Mouse (Mus musculus) stomach, embryonic 15.5 days (tissue): ENCODE measurements at regions not wholly inside any gene's neighbourhood (a gene's known extent, or its start where the extent isn't known, plus 50 kb on each side); places are given as distances from the start of the nearest gene placed in this dataset.

Experiments used
- ATAC-seq: fragments of 200-750 bp; cut with Nextera tagmentation; 2 replicates; pipeline ENCODE4 v1.8.0; 2017; ENCODE audit warnings: low read depth, moderate number of reproducible peaks, moderate TSS enrichment; ENCODE audit not compliant: insufficient read depth, low FRiP score
- H3K27ac ChIP-seq: fragments of 300-500 bp; sonication (generic); 2 replicates; pipeline ENCODE4 v1.5.1; 2015; ENCODE audit warnings: mild to moderate bottlenecking, inconsistent platforms
- H3K27me3 ChIP-seq: fragments of 300-500 bp; sonication (generic); replicated peaks from 2 replicates; pipeline ENCODE4 v1.6.1; 2015; ENCODE audit warnings: inconsistent platforms
- H3K36me3 ChIP-seq: fragments of 300-500 bp; sonication (generic); 2 replicates; pipeline ENCODE4 v1.6.1; 2015; ENCODE audit warnings: inconsistent platforms
- H3K4me1 ChIP-seq: fragments of 300-500 bp; sonication (generic); 2 replicates; pipeline ENCODE4 v1.6.1; 2015; ENCODE audit warnings: inconsistent platforms
- H3K4me2 ChIP-seq: fragments of 300-500 bp; sonication (generic); 2 replicates; pipeline ENCODE4 v1.6.1; 2015; ENCODE audit warnings: mild to moderate bottlenecking, inconsistent platforms
- H3K4me3 ChIP-seq: fragments of 300-500 bp; sonication (generic); replicated peaks from 2 replicates; pipeline ENCODE4 v1.5.1; 2015; ENCODE audit warnings: inconsistent platforms
- H3K9ac ChIP-seq: fragments of 300-500 bp; sonication (generic); 2 replicates; pipeline ENCODE4 v1.6.1; 2015; ENCODE audit warnings: inconsistent platforms
- H3K9me3 ChIP-seq: fragments of 300-500 bp; sonication (generic); 2 replicates; pipeline ENCODE4 v1.6.1; 2016; ENCODE audit warnings: inconsistent platforms
- WGBS: fragments of 180-500 bp; shearing (Covaris S2); methylation state at CpG from one replicate; pipeline ENCODE4 v1.1.7; 2015; 5-methylcytosine and 5-hydroxymethylcytosine counted together

GRCm38 (mm10) chr16:84581166-84581565 is 66.2 kb downstream of the A730009L09Rik start:
- H3K27me3 ChIP-seq, result no peaks in the 10 kb centered on the region
- no peak for ATAC-seq
- H3K36me3 ChIP-seq, result no peaks in the 10 kb centered on the region
- no peak overlapping the region for H3K4me2 ChIP-seq
- H3K4me3 ChIP-seq, result no peak overlapping the region
- H3K27ac ChIP-seq, result no peak overlapping the region
- H3K4me1 ChIP-seq, result no peaks in the 10 kb centered on the region
- H3K9ac ChIP-seq, result no peak overlapping the region
- WGBS, result 78% methylated on average over 4 of the region's 4 CpGs
- H3K9me3 ChIP-seq, result no peaks in the 10 kb centered on the region

- no peak overlapping the region for H3K4me2 ChIP-seq
- ATAC-seq, result no peak
Measured at GRCm38 (mm10) chr16:84583323-84583722, 68.4 kb downstream of the A730009L09Rik start.

GRCm38 (mm10) chr16:84583773-84584229 is 68.9 kb downstream of the A730009L09Rik start:
- no peak for ATAC-seq
- WGBS, result 82% methylated on average over 19 of the region's 19 CpGs
- H3K27ac ChIP-seq, result no peak overlapping the region
- H3K9ac ChIP-seq, result no peak overlapping the region
- no peaks in the 10 kb centered on the region for H3K27me3 ChIP-seq
- H3K4me3 ChIP-seq, result no peak overlapping the region
- H3K4me1 ChIP-seq, result no peaks in the 10 kb centered on the region
- no peaks in the 10 kb centered on the region for H3K9me3 ChIP-seq
- no peak overlapping the region for H3K4me2 ChIP-seq
- H3K36me3 ChIP-seq, result no peaks in the 10 kb centered on the region

More at GRCm38 (mm10) chr16:84583323-84583722, 68.4 kb downstream of the A730009L09Rik start:
- Histone ChIP-seq H3K4me3 (no peak overlapping the region), H3K27me3 (no peaks in the 10 kb centered on the region), H3K36me3 (no peaks in the 10 kb centered on the region), H3K27ac (no peak overlapping the region), H3K4me1 (no peaks in the 10 kb centered on the region), H3K9me3 (no peaks in the 10 kb centered on the region), H3K9ac (no peak overlapping the region)
- 70% methylated on average over 7 of the region's 7 CpGs for WGBS

GRCm38 (mm10) chr16:84584724-84585399 is 69.9 kb downstream of the A730009L09Rik start:
- H3K4me2 ChIP-seq, result no peak overlapping the region
- H3K27ac ChIP-seq, result no peak overlapping the region
- no peaks in the 10 kb centered on the region for H3K27me3 ChIP-seq
- no peak for ATAC-seq
- no peaks in the 10 kb centered on the region for H3K9me3 ChIP-seq
- no peak overlapping the region for H3K9ac ChIP-seq
- WGBS, result 81% methylated on average over 14 of the region's 14 CpGs
- no peak overlapping the region for H3K4me3 ChIP-seq
- H3K4me1 ChIP-seq, result no peaks in the 10 kb centered on the region
- H3K36me3 ChIP-seq, result no peaks in the 10 kb centered on the region

GRCm38 (mm10) chr16:84592978-84593377 is 78.1 kb downstream of the A730009L09Rik start:
- no peaks in the 10 kb centered on the region for H3K36me3 ChIP-seq
- no peak overlapping the region for H3K9ac ChIP-seq
- ATAC-seq, result no peak
- no peaks in the 10 kb centered on the region for H3K27me3 ChIP-seq
- WGBS, result 60% methylated on average over 2 of the region's 2 CpGs
- H3K27ac ChIP-seq, result no peak overlapping the region
- no peaks in the 10 kb centered on the region for H3K4me1 ChIP-seq
- no peaks in the 10 kb centered on the region for H3K9me3 ChIP-seq
- H3K4me3 ChIP-seq, result no peak overlapping the region
- H3K4me2 ChIP-seq, result no peak overlapping the region

- no peak overlapping the region for H3K4me2 ChIP-seq
- H3K9ac ChIP-seq, result no peak overlapping the region
- no peaks in the 10 kb centered on the region for H3K27me3 ChIP-seq
- no peak overlapping the region for H3K27ac ChIP-seq
- H3K36me3 ChIP-seq, result no peaks in the 10 kb centered on the region
- no peaks in the 10 kb centered on the region for H3K9me3 ChIP-seq
- no peaks in the 10 kb centered on the region for H3K4me1 ChIP-seq
- no peak for ATAC-seq
- WGBS, result 66% methylated on average over 8 of the region's 8 CpGs
- no peak overlapping the region for H3K4me3 ChIP-seq
Measured at GRCm38 (mm10) chr16:84602969-84603368, 88.0 kb downstream of the A730009L09Rik start.

- no peak overlapping the region for H3K4me3 ChIP-seq
- H3K36me3 ChIP-seq, result no peaks in the 10 kb centered on the region
- H3K27me3 ChIP-seq, result no peaks in the 10 kb centered on the region
- H3K9me3 ChIP-seq, result no peaks in the 10 kb centered on the region
- H3K27ac ChIP-seq, result no peak overlapping the region
- WGBS, result 84% methylated on average over 1 of the region's 1 CpGs
- H3K4me2 ChIP-seq, result no peak overlapping the region
- no peaks in the 10 kb centered on the region for H3K4me1 ChIP-seq
- no peak for ATAC-seq
- H3K9ac ChIP-seq, result no peak overlapping the region
Measured at GRCm38 (mm10) chr16:84603465-84604205, 88.7 kb downstream of the A730009L09Rik start.

- no peaks in the 10 kb centered on the region for H3K9me3 ChIP-seq
- WGBS, result 88% methylated on average over 9 of the region's 9 CpGs
- H3K4me1 ChIP-seq, result no peaks in the 10 kb centered on the region
- no peak overlapping the region for H3K4me3 ChIP-seq
- no peak overlapping the region for H3K4me2 ChIP-seq
- no peaks in the 10 kb centered on the region for H3K27me3 ChIP-seq
- no peak overlapping the region for H3K9ac ChIP-seq
- no peaks in the 10 kb centered on the region for H3K36me3 ChIP-seq
- ATAC-seq, result no peak
- no peak overlapping the region for H3K27ac ChIP-seq
Measured at GRCm38 (mm10) chr16:84604272-84604975, 89.5 kb downstream of the A730009L09Rik start.

GRCm38 (mm10) chr16:84606010-84606803 is 91.3 kb downstream of the A730009L09Rik start:
- Histone ChIP-seq H3K27ac (no peak overlapping the region), H3K4me2 (no peak overlapping the region), H3K4me3 (no peak overlapping the region), H3K36me3 (no peaks in the 10 kb centered on the region), H3K9me3 (no peaks in the 10 kb centered on the region), H3K27me3 (no peaks in the 10 kb centered on the region), H3K9ac (no peak overlapping the region), H3K4me1 (no peaks in the 10 kb centered on the region)
- WGBS, result 71% methylated on average over 5 of the region's 5 CpGs
- no peak for ATAC-seq

GRCm38 (mm10) chr16:84606804-84607095 is 91.8 kb downstream of the A730009L09Rik start:
- 61% methylated on average over 2 of the region's 2 CpGs for WGBS
- H3K27me3 ChIP-seq, result no peaks in the 10 kb centered on the region

GRCm38 (mm10) chr16:84607503-84607902 is 92.6 kb downstream of the A730009L09Rik start:
- Histone ChIP-seq H3K9me3 (no peaks in the 10 kb centered on the region), H3K27me3 (no peaks in the 10 kb centered on the region), H3K27ac (no peak overlapping the region), H3K36me3 (no peaks in the 10 kb centered on the region), H3K9ac (no peak overlapping the region), H3K4me1 (no peaks in the 10 kb centered on the region), H3K4me3 (no peak overlapping the region), H3K4me2 (no peak overlapping the region)
- ATAC-seq, result no peak
- WGBS, result 82% methylated on average over 6 of the region's 6 CpGs

More at GRCm38 (mm10) chr16:84606804-84607095, 91.8 kb downstream of the A730009L09Rik start:
- Histone ChIP-seq H3K4me2 (no peak overlapping the region), H3K36me3 (no peaks in the 10 kb centered on the region), H3K27ac (no peak overlapping the region), H3K9ac (no peak overlapping the region), H3K4me1 (no peaks in the 10 kb centered on the region), H3K9me3 (no peaks in the 10 kb centered on the region), H3K4me3 (no peak overlapping the region)
- no peak for ATAC-seq
